Mouse (Mus musculus): ENCODE measurements around the gene Tlr11. TPM values are rescaled to one million over a fixed set of nuclear protein-coding genes. Genes with fewer than 3 reads are reported as not detected.

Tlr11 gene
- polyA plus RNA-seq (2015; fragmentation: Nextera tagmentation; extraction: Ambion mirVana) = 0.05 TPM in 1 of 2 replicates, not detected in the other

- Histone ChIP-seq H3K9ac (no peak within 1 kb of the TSS), H3K4me3 (no peak within 1 kb of the TSS), H3K9me3 (replicated peaks) (no peaks in the 10 kb centered on the region), H3K36me3 (no peaks in the 10 kb centered on the region), H3K27ac (no peak within 1 kb of the TSS), H3K27me3 (no peaks in the 10 kb centered on the region), H3K4me2 (no peak within 1 kb of the TSS), H3K4me1 (replicated peaks) (no peaks in the 10 kb centered on the region)
- ATAC-seq (replicated peaks; ENCODE audit: insufficient number of reproducible peaks, insufficient read depth, low FRiP score, low read depth) = no peak
- WGBS = 71% methylated on average over 2 of the region's 2 CpGs
Observed at GRCm38 (mm10) chr14:50357593-50357992, at the start of gene Tlr11. Tlr11 (plus strand) TSS chr14:50357914.

GRCm38 (mm10) chr14:50326661-50327060 is 31.1 kb upstream of the Tlr11 start, which contains the start of gene Olfr734:
Olfr734 (minus strand) TSS chr14:50326761.
- H3K27ac ChIP-seq = no peak within 1 kb of the TSS
- H3K27me3 ChIP-seq = no peaks in the 10 kb centered on the region
- WGBS = 61% methylated on average over 1 of the region's 1 CpGs
- no peaks in the 10 kb centered on the region for H3K36me3 ChIP-seq
- no peak for ATAC-seq (replicated peaks; ENCODE audit: insufficient number of reproducible peaks, insufficient read depth, low FRiP score, low read depth)
- H3K9ac ChIP-seq = no peak within 1 kb of the TSS
- H3K4me3 ChIP-seq = no peak within 1 kb of the TSS
- H3K9me3 ChIP-seq (replicated peaks) = no peaks in the 10 kb centered on the region
- H3K4me2 ChIP-seq = no peak within 1 kb of the TSS
- no peaks in the 10 kb centered on the region for H3K4me1 ChIP-seq (replicated peaks)

- no peak within 1 kb of the TSS for H3K4me3 ChIP-seq
- H3K27ac ChIP-seq = no peak within 1 kb of the TSS
- no peaks in the 10 kb centered on the region for H3K9me3 ChIP-seq (replicated peaks)
- no peaks in the 10 kb centered on the region for H3K4me1 ChIP-seq (replicated peaks)
- no peak for ATAC-seq (replicated peaks; ENCODE audit: insufficient number of reproducible peaks, insufficient read depth, low FRiP score, low read depth)
- H3K4me2 ChIP-seq = no peak within 1 kb of the TSS
- H3K36me3 ChIP-seq = no peaks in the 10 kb centered on the region
- WGBS = 72% methylated on average over 2 of the region's 2 CpGs
- no peaks in the 10 kb centered on the region for H3K27me3 ChIP-seq
- H3K9ac ChIP-seq = no peak within 1 kb of the TSS
Observed at GRCm38 (mm10) chr14:50348796-50349195, 8.9 kb upstream of the Tlr11 start, which contains the start of gene Olfr735. Olfr735 (minus strand) TSS chr14:50348872.

- no peaks in the 10 kb centered on the region for H3K27me3 ChIP-seq
- no peak overlapping the region for H3K9ac ChIP-seq
- H3K27ac ChIP-seq = no peak overlapping the region
- H3K4me3 ChIP-seq = no peak overlapping the region
- no peaks in the 10 kb centered on the region for H3K9me3 ChIP-seq (replicated peaks)
- ATAC-seq (replicated peaks; ENCODE audit: insufficient number of reproducible peaks, insufficient read depth, low FRiP score, low read depth) = no peak
- no peak overlapping the region for H3K4me2 ChIP-seq
- H3K4me1 ChIP-seq (replicated peaks) = no peaks in the 10 kb centered on the region
- 43% methylated on average over 3 of the region's 3 CpGs for WGBS
- H3K36me3 ChIP-seq = no peaks in the 10 kb centered on the region
Observed at GRCm38 (mm10) chr14:50352438-50352837, 5.3 kb upstream of the Tlr11 start.

- H3K9me3 ChIP-seq (replicated peaks) = no peaks in the 10 kb centered on the region
- no peaks in the 10 kb centered on the region for H3K36me3 ChIP-seq
- no peak overlapping the region for H3K27ac ChIP-seq
- no peak overlapping the region for H3K9ac ChIP-seq
- ATAC-seq (replicated peaks; ENCODE audit: insufficient number of reproducible peaks, insufficient read depth, low FRiP score, low read depth) = no peak
- H3K4me1 ChIP-seq (replicated peaks) = no peaks in the 10 kb centered on the region
- WGBS = 72% methylated on average over 2 of the region's 2 CpGs
- no peak overlapping the region for H3K4me2 ChIP-seq
- no peaks in the 10 kb centered on the region for H3K27me3 ChIP-seq
- H3K4me3 ChIP-seq = no peak overlapping the region
Observed at GRCm38 (mm10) chr14:50356725-50357124, 989 bp upstream of the Tlr11 start.

GRCm38 (mm10) chr14:50360480-50360879 is 2.8 kb downstream of the Tlr11 start:
- Histone ChIP-seq H3K4me3 (no peak overlapping the region), H3K27ac (no peak overlapping the region), H3K4me2 (no peak overlapping the region), H3K4me1 (replicated peaks) (no peaks in the 10 kb centered on the region), H3K27me3 (no peaks in the 10 kb centered on the region), H3K9me3 (replicated peaks) (no peaks in the 10 kb centered on the region), H3K36me3 (no peaks in the 10 kb centered on the region), H3K9ac (no peak overlapping the region)
- ATAC-seq (replicated peaks; ENCODE audit: insufficient number of reproducible peaks, insufficient read depth, low FRiP score, low read depth) = no peak
- WGBS = 65% methylated on average over 3 of the region's 3 CpGs

GRCm38 (mm10) chr14:50363561-50363960 is 5.8 kb downstream of the Tlr11 start:
- no peak for ATAC-seq (replicated peaks; ENCODE audit: insufficient number of reproducible peaks, insufficient read depth, low FRiP score, low read depth)
- no peak overlapping the region for H3K9ac ChIP-seq
- WGBS = 80% methylated on average over 2 of the region's 2 CpGs

GRCm38 (mm10) chr14:50380863-50381262 is 23.1 kb downstream of the Tlr11 start, which contains the start of gene Olfr736:
Olfr736 (plus strand) TSS chr14:50381163.
- H3K4me2 ChIP-seq = no peak within 1 kb of the TSS
- H3K9ac ChIP-seq = no peak within 1 kb of the TSS
- H3K9me3 ChIP-seq (replicated peaks) = no peaks in the 10 kb centered on the region
- H3K27ac ChIP-seq = no peak within 1 kb of the TSS
- no peak for ATAC-seq (replicated peaks; ENCODE audit: insufficient number of reproducible peaks, insufficient read depth, low FRiP score, low read depth)
- H3K4me1 ChIP-seq (replicated peaks) = no peaks in the 10 kb centered on the region
- no peaks in the 10 kb centered on the region for H3K27me3 ChIP-seq
- H3K4me3 ChIP-seq = no peak within 1 kb of the TSS
- H3K36me3 ChIP-seq = no peaks in the 10 kb centered on the region
- WGBS = 66% methylated on average over 2 of the region's 2 CpGs

More at GRCm38 (mm10) chr14:50363561-50363960, 5.8 kb downstream of the Tlr11 start:
- H3K4me3 ChIP-seq = no peak overlapping the region
- no peak overlapping the region for H3K4me2 ChIP-seq
- H3K27ac ChIP-seq = no peak overlapping the region
- H3K4me1 ChIP-seq (replicated peaks) = no peaks in the 10 kb centered on the region
- no peaks in the 10 kb centered on the region for H3K9me3 ChIP-seq (replicated peaks)
- H3K27me3 ChIP-seq = no peaks in the 10 kb centered on the region
- no peaks in the 10 kb centered on the region for H3K36me3 ChIP-seq

GRCm38 (mm10) chr14:50407268-50407667 is 49.6 kb downstream of the Tlr11 start, which contains the start of gene Olfr738:
Olfr738 (plus strand) TSS chr14:50407568.
- Histone ChIP-seq H3K9ac (no peak within 1 kb of the TSS), H3K36me3 (no peaks in the 10 kb centered on the region), H3K27ac (no peak within 1 kb of the TSS), H3K4me2 (no peak within 1 kb of the TSS), H3K9me3 (replicated peaks) (no peaks in the 10 kb centered on the region), H3K27me3 (no peaks in the 10 kb centered on the region), H3K4me1 (replicated peaks) (no peaks in the 10 kb centered on the region), H3K4me3 (no peak within 1 kb of the TSS)
- 63% methylated on average over 1 of the region's 1 CpGs for WGBS
- ATAC-seq (replicated peaks; ENCODE audit: insufficient number of reproducible peaks, insufficient read depth, low FRiP score, low read depth) = no peak

Other genes starting within 250 kb of the Tlr11 start
- gene Olfr727, start 234.7 kb upstream of the Tlr11 start, polyA plus RNA-seq (2015; fragmentation: Nextera tagmentation; extraction: Ambion mirVana) = not detected in 2 replicates
- not detected in 2 replicates for gene Olfr728, start 215.2 kb upstream of the Tlr11 start, polyA plus RNA-seq (2015; fragmentation: Nextera tagmentation; extraction: Ambion mirVana)
- gene Olfr729, start 205.0 kb upstream of the Tlr11 start, polyA plus RNA-seq (2015; fragmentation: Nextera tagmentation; extraction: Ambion mirVana) = not detected in 2 replicates
- not detected in 2 replicates for gene Olfr730, start 169.7 kb upstream of the Tlr11 start, polyA plus RNA-seq (2015; fragmentation: Nextera tagmentation; extraction: Ambion mirVana)
- gene Olfr731, start 116.0 kb upstream of the Tlr11 start, polyA plus RNA-seq (2015; fragmentation: Nextera tagmentation; extraction: Ambion mirVana) = not detected in 2 replicates
- not detected in 2 replicates for gene Olfr732, start 73.7 kb upstream of the Tlr11 start, polyA plus RNA-seq (2015; fragmentation: Nextera tagmentation; extraction: Ambion mirVana)
- gene Olfr733, start 56.4 kb upstream of the Tlr11 start, polyA plus RNA-seq (2015; fragmentation: Nextera tagmentation; extraction: Ambion mirVana) = not detected in 2 replicates
- gene Olfr734, start 31.2 kb upstream of the Tlr11 start, polyA plus RNA-seq (2015; fragmentation: Nextera tagmentation; extraction: Ambion mirVana) = not detected in 2 replicates
- not detected in 2 replicates for gene Olfr735, start 9.0 kb upstream of the Tlr11 start, polyA plus RNA-seq (2015; fragmentation: Nextera tagmentation; extraction: Ambion mirVana)
- gene Olfr736, start 23.2 kb downstream of the Tlr11 start, polyA plus RNA-seq (2015; fragmentation: Nextera tagmentation; extraction: Ambion mirVana) = not detected in 2 replicates
- gene Olfr738, start 49.7 kb downstream of the Tlr11 start, polyA plus RNA-seq (2015; fragmentation: Nextera tagmentation; extraction: Ambion mirVana) = not detected in 2 replicates
- not detected in 2 replicates for gene Olfr739, start 60.7 kb downstream of the Tlr11 start, polyA plus RNA-seq (2015; fragmentation: Nextera tagmentation; extraction: Ambion mirVana)
- gene Olfr740, start 87.6 kb downstream of the Tlr11 start, polyA plus RNA-seq (2015; fragmentation: Nextera tagmentation; extraction: Ambion mirVana) = not detected in 2 replicates
- gene Olfr741, start 114.8 kb downstream of the Tlr11 start, polyA plus RNA-seq (2015; fragmentation: Nextera tagmentation; extraction: Ambion mirVana) = not detected in 2 replicates
- not detected in 2 replicates for gene Olfr742, start 145.7 kb downstream of the Tlr11 start, polyA plus RNA-seq (2015; fragmentation: Nextera tagmentation; extraction: Ambion mirVana)
- gene Olfr743, start 163.9 kb downstream of the Tlr11 start, polyA plus RNA-seq (2015; fragmentation: Nextera tagmentation; extraction: Ambion mirVana) = not detected in 2 replicates